Mouse (Mus musculus): ENCODE results near the gene Tmem247.

- TF ChIP-seq GATA1 (IDR thresholded peaks at IDR 0.05; ENCODE audit: borderline replicate concordance, low read length), result no peak
- no peak for TF ChIP-seq CTCF (IDR thresholded peaks at IDR 0.05; ENCODE audit: low read depth, low read length)
- no peak for TF ChIP-seq TAL1 (conservative IDR thresholded peaks at IDR 0.05; ENCODE audit: low read depth, low read length)
- TF ChIP-seq POLR2AphosphoS5 (IDR thresholded peaks at IDR 0.05; ENCODE audit: insufficient replicate concordance, low read depth, low read length), result no peak
Observed at GRCm38 (mm10) chr17:86937064-86937463, 19.9 kb downstream of the Tmem247 start.
